Mouse (Mus musculus): ENCODE results near the gene Tmem98. TPM values are rescaled to one million over a fixed set of nuclear protein-coding genes. Genes with fewer than 3 reads are reported as not detected.
A peak's percentile ranks its signal among the peaks of the same experiment; 100 is the strongest.

The Tmem98 gene
- polyA plus RNA-seq, 1 experiment from 2014 or later, result 113 TPM

- H3K36me3 ChIP-seq, result no peaks in the 10 kb centered on the region
- H3K9ac ChIP-seq, result no peak overlapping the region
- no peak overlapping the region for H3K4me2 ChIP-seq
- WGBS, result 87% methylated on average over 4 of the region's 4 CpGs
- no peak overlapping the region for H3K27ac ChIP-seq
- no peaks in the 10 kb centered on the region for H3K27me3 ChIP-seq
- no peak overlapping the region for H3K4me3 ChIP-seq (replicated peaks)
- ATAC-seq (replicated peaks; ENCODE audit: low FRiP score), result no peak
- 0 out of 2 replicates have a peak, but pooled peaks cover 2% of the 10 kb centered on the region for H3K4me1 ChIP-seq
- no peaks in the 10 kb centered on the region for H3K9me3 ChIP-seq (replicated peaks)
Observed at GRCm38 (mm10) chr11:80794290-80794689, 15.7 kb upstream of the Tmem98 start.

- Histone ChIP-seq H3K27me3 (no peaks in the 10 kb centered on the region), H3K4me3 (replicated peaks) (no peak overlapping the region), H3K36me3 (no peaks in the 10 kb centered on the region), H3K9me3 (replicated peaks) (no peaks in the 10 kb centered on the region), H3K9ac (no peak overlapping the region), H3K4me2 (no peak overlapping the region), H3K4me1 (0 out of 2 replicates have a peak, but pooled peaks cover 2% of the 10 kb centered on the region), H3K27ac (no peak overlapping the region)
- 51% methylated on average over 8 of the region's 8 CpGs for WGBS
- ATAC-seq (replicated peaks; ENCODE audit: low FRiP score), result no peak
Observed at GRCm38 (mm10) chr11:80795431-80795830, 14.5 kb upstream of the Tmem98 start.

GRCm38 (mm10) chr11:80799979-80800378 lies 10.0 kb upstream of the Tmem98 start:
- H3K4me3 ChIP-seq (replicated peaks), result no peak overlapping the region
- no peak overlapping the region for H3K9ac ChIP-seq
- no peak for ATAC-seq (replicated peaks; ENCODE audit: low FRiP score)
- no peaks in the 10 kb centered on the region for H3K36me3 ChIP-seq
- peaks cover 8% of the 10 kb centered on the region; the same call in 1 of the 2 replicates for H3K4me1 ChIP-seq
- no peak overlapping the region for H3K27ac ChIP-seq
- no peaks in the 10 kb centered on the region for H3K9me3 ChIP-seq (replicated peaks)
- WGBS, result 44% methylated on average over 3 of the region's 3 CpGs
- H3K4me2 ChIP-seq, result no peak overlapping the region
- no peaks in the 10 kb centered on the region for H3K27me3 ChIP-seq

GRCm38 (mm10) chr11:80802706-80803105 lies 7.3 kb upstream of the Tmem98 start:
- ATAC-seq (replicated peaks; ENCODE audit: low FRiP score), result no peak

GRCm38 (mm10) chr11:80808551-80809070 lies 1.4 kb upstream of the Tmem98 start:
- no peak for ATAC-seq (replicated peaks; ENCODE audit: low FRiP score)
- WGBS, result 50% methylated on average over 6 of the region's 6 CpGs

More at GRCm38 (mm10) chr11:80802706-80803105, 7.3 kb upstream of the Tmem98 start:
- no peak overlapping the region for H3K4me3 ChIP-seq (replicated peaks)
- peaks cover 6% of the 10 kb centered on the region; the same call in 1 of the 2 replicates for H3K4me1 ChIP-seq
- no peaks in the 10 kb centered on the region for H3K9me3 ChIP-seq (replicated peaks)
- no peaks in the 10 kb centered on the region for H3K36me3 ChIP-seq
- H3K27ac ChIP-seq, result peak overlapping the region; percentile 38; the same call in 1 of the 2 replicates
- 38% methylated on average over 3 of the region's 3 CpGs for WGBS
- H3K27me3 ChIP-seq, result no peaks in the 10 kb centered on the region
- no peak overlapping the region for H3K9ac ChIP-seq
- no peak overlapping the region for H3K4me2 ChIP-seq

GRCm38 (mm10) chr11:80809666-80809992 lies 346 bp upstream of the Tmem98 start:
- Histone ChIP-seq H3K4me3 (replicated peaks) (peak overlapping the region; percentile 64), H3K9ac (no peak overlapping the region), H3K27me3 (no peaks in the 10 kb centered on the region), H3K9me3 (replicated peaks) (no peaks in the 10 kb centered on the region), H3K4me1 (peaks cover 38% of the 10 kb centered on the region), H3K36me3 (peaks cover 25% of the 10 kb centered on the region), H3K4me2 (peak overlapping the region; percentile 87), H3K27ac (peak overlapping the region; percentile 91)
- no peak for ATAC-seq (replicated peaks; ENCODE audit: low FRiP score)
- WGBS, result 8% methylated on average over 5 of the region's 6 CpGs

More at GRCm38 (mm10) chr11:80808551-80809070, 1.4 kb upstream of the Tmem98 start:
- Histone ChIP-seq H3K9ac (no peak overlapping the region), H3K9me3 (replicated peaks) (no peaks in the 10 kb centered on the region), H3K4me3 (replicated peaks) (no peak overlapping the region), H3K4me2 (no peak overlapping the region), H3K27me3 (no peaks in the 10 kb centered on the region), H3K4me1 (peaks cover 38% of the 10 kb centered on the region), H3K27ac (no peak overlapping the region), H3K36me3 (peaks cover 14% of the 10 kb centered on the region)

GRCm38 (mm10) chr11:80811156-80811555 lies 1.2 kb downstream of the Tmem98 start:
- H3K4me3 ChIP-seq (replicated peaks), result peak overlapping the region; percentile 64
- H3K9ac ChIP-seq, result peak overlapping the region; percentile 71
- no peak for ATAC-seq (replicated peaks; ENCODE audit: low FRiP score)
- peak overlapping the region; percentile 87 for H3K4me2 ChIP-seq
- H3K36me3 ChIP-seq, result peaks cover 39% of the 10 kb centered on the region
- WGBS, result 15% methylated on average over 5 of the region's 5 CpGs
- peak overlapping the region; percentile 91 for H3K27ac ChIP-seq
- H3K4me1 ChIP-seq, result peaks cover 38% of the 10 kb centered on the region
- H3K27me3 ChIP-seq, result no peaks in the 10 kb centered on the region
- H3K9me3 ChIP-seq (replicated peaks), result no peaks in the 10 kb centered on the region

- H3K9ac ChIP-seq, result no peak overlapping the region
- H3K36me3 ChIP-seq, result peaks cover 65% of the 10 kb centered on the region
- ATAC-seq (replicated peaks; ENCODE audit: low FRiP score), result no peak
- H3K27ac ChIP-seq, result no peak overlapping the region
- no peak overlapping the region for H3K4me3 ChIP-seq (replicated peaks)
- no peak overlapping the region for H3K4me2 ChIP-seq
- no peaks in the 10 kb centered on the region for H3K9me3 ChIP-seq (replicated peaks)
- peaks cover 35% of the 10 kb centered on the region for H3K4me1 ChIP-seq
- H3K27me3 ChIP-seq, result no peaks in the 10 kb centered on the region
- WGBS, result 85% methylated on average over 7 of the region's 7 CpGs
Observed at GRCm38 (mm10) chr11:80815354-80815753, 5.4 kb downstream of the Tmem98 start.

- H3K4me2 ChIP-seq, result peak overlapping the region; percentile 30
- WGBS, result 46% methylated on average over 11 of the region's 11 CpGs
Observed at GRCm38 (mm10) chr11:80818060-80818697, 8.2 kb downstream of the Tmem98 start.

GRCm38 (mm10) chr11:80820085-80820484 lies 10.1 kb downstream of the Tmem98 start:
- 79% methylated on average over 3 of the region's 3 CpGs for WGBS
- ATAC-seq (replicated peaks; ENCODE audit: low FRiP score), result no peak
- H3K9ac ChIP-seq, result no peak overlapping the region
- H3K4me2 ChIP-seq, result no peak overlapping the region
- no peak overlapping the region for H3K27ac ChIP-seq
- H3K36me3 ChIP-seq, result peaks cover 72% of the 10 kb centered on the region
- H3K4me1 ChIP-seq, result peaks cover 15% of the 10 kb centered on the region
- H3K27me3 ChIP-seq, result no peaks in the 10 kb centered on the region
- H3K4me3 ChIP-seq (replicated peaks), result no peak overlapping the region
- H3K9me3 ChIP-seq (replicated peaks), result no peaks in the 10 kb centered on the region

More at GRCm38 (mm10) chr11:80818060-80818697, 8.2 kb downstream of the Tmem98 start:
- Histone ChIP-seq H3K4me1 (peaks cover 15% of the 10 kb centered on the region), H3K27ac (peak overlapping the region; percentile 65), H3K9ac (no peak overlapping the region), H3K4me3 (replicated peaks) (no peak overlapping the region), H3K27me3 (no peaks in the 10 kb centered on the region), H3K9me3 (replicated peaks) (no peaks in the 10 kb centered on the region), H3K36me3 (peaks cover 82% of the 10 kb centered on the region)
- peak; percentile 63 for ATAC-seq (replicated peaks; ENCODE audit: low FRiP score)

GRCm38 (mm10) chr11:80821296-80821695 lies 11.3 kb downstream of the Tmem98 start:
- Histone ChIP-seq H3K9ac (no peak overlapping the region), H3K27ac (peak overlapping the region; percentile 45; the same call in 1 of the 2 replicates), H3K9me3 (replicated peaks) (no peaks in the 10 kb centered on the region), H3K4me2 (no peak overlapping the region; the same call in 1 of the 2 replicates), H3K27me3 (no peaks in the 10 kb centered on the region), H3K4me1 (peaks cover 15% of the 10 kb centered on the region), H3K4me3 (replicated peaks) (no peak overlapping the region), H3K36me3 (peaks cover 60% of the 10 kb centered on the region)
- 55% methylated on average over 14 of the region's 14 CpGs for WGBS
- ATAC-seq (replicated peaks; ENCODE audit: low FRiP score), result no peak

GRCm38 (mm10) chr11:80821794-80822193 lies 11.8 kb downstream of the Tmem98 start:
- Histone ChIP-seq H3K9me3 (replicated peaks) (no peaks in the 10 kb centered on the region), H3K27ac (0 out of 2 replicates have a peak overlapping the region, but pooled peaks have one; percentile 45), H3K4me2 (no peak overlapping the region), H3K9ac (no peak overlapping the region), H3K27me3 (no peaks in the 10 kb centered on the region), H3K4me3 (replicated peaks) (no peak overlapping the region), H3K36me3 (peaks cover 55% of the 10 kb centered on the region), H3K4me1 (peaks cover 15% of the 10 kb centered on the region)
- 77% methylated on average over 9 of the region's 9 CpGs for WGBS
- ATAC-seq (replicated peaks; ENCODE audit: low FRiP score), result no peak

All from kidney, embryonic 15.5 days (tissue).